Mouse (Mus musculus): ENCODE results near the gene Gm12184.
A peak's percentile ranks its signal among the peaks of the same experiment; 100 is the strongest.

GRCm38 (mm10) chr11:48788311-48789089 is 38.0 kb downstream of the Gm12184 start:
- TF ChIP-seq CTCF (IDR thresholded peaks at IDR 0.05; ENCODE audit: low read depth, low read length) (peak; percentile 21; the same call in 1 of the 2 replicates), TAL1 (conservative IDR thresholded peaks at IDR 0.05; ENCODE audit: low read depth, low read length) (no peak), GATA2 (IDR thresholded peaks at IDR 0.05; ENCODE audit: borderline replicate concordance, low read depth, low read length) (no peak), GATA1 (IDR thresholded peaks at IDR 0.05; ENCODE audit: borderline replicate concordance, low read length) (no peak), POLR2AphosphoS5 (IDR thresholded peaks at IDR 0.05; ENCODE audit: insufficient replicate concordance, low read depth, low read length) (no peak)
